Mouse (Mus musculus) limb, embryonic 15.5 days (tissue): ENCODE measurements around the gene Zdhhc13. TPM values are rescaled to one million over a fixed set of nuclear protein-coding genes. Genes with fewer than 3 reads are reported as not detected.
A peak's percentile ranks its signal among the peaks of the same experiment; 100 is the strongest.

Experiments used
- ATAC-seq: fragments of 200-750 bp; cut with Nextera tagmentation; 2 replicates; pipeline ENCODE4 v1.8.0; 2017; ENCODE audit warnings: low read depth, moderate TSS enrichment; ENCODE audit not compliant: insufficient number of reproducible peaks, low FRiP score, low TSS enrichment
- H3K27ac ChIP-seq: fragments of 300-500 bp; sonication (generic); 2 replicates; pipeline ENCODE4 v1.5.1; 2015; ENCODE audit warnings: moderate library complexity, mild to moderate bottlenecking, inconsistent platforms
- H3K27me3 ChIP-seq: fragments of 300-500 bp; sonication (generic); 2 replicates; pipeline ENCODE4 v1.6.1; 2015; ENCODE audit warnings: inconsistent platforms
- H3K36me3 ChIP-seq: fragments of 300-500 bp; sonication (generic); 2 replicates; pipeline ENCODE4 v1.6.1; 2015; ENCODE audit warnings: inconsistent platforms
- H3K4me1 ChIP-seq: fragments of 300-500 bp; sonication (generic); 2 replicates; pipeline ENCODE4 v1.6.1; 2015; ENCODE audit warnings: inconsistent platforms
- H3K4me2 ChIP-seq: fragments of 300-500 bp; sonication (generic); 2 replicates; pipeline ENCODE4 v1.6.1; 2015; ENCODE audit warnings: mild to moderate bottlenecking, inconsistent platforms
- H3K4me3 ChIP-seq: fragments of 300-500 bp; sonication (generic); 2 replicates; pipeline ENCODE4 v1.5.1; 2015; ENCODE audit warnings: mild to moderate bottlenecking, inconsistent platforms
- H3K9ac ChIP-seq: fragments of 300-500 bp; sonication (generic); 2 replicates; pipeline ENCODE4 v1.6.1; 2015; ENCODE audit warnings: inconsistent platforms
- H3K9me3 ChIP-seq: fragments of 300-500 bp; sonication (generic); 2 replicates; pipeline ENCODE4 v1.6.1; 2016; ENCODE audit warnings: inconsistent platforms
- WGBS: fragments of 180-500 bp; shearing (Covaris S2); methylation state at CpG from one replicate; pipeline ENCODE4 v1.1.7; 2015; 5-methylcytosine and 5-hydroxymethylcytosine counted together
- polyA plus RNA-seq: library from polyadenylated mRNA; unstranded; fragments of >200 nt; fragmentation: Nextera tagmentation; extraction: Ambion mirVana; gene quantifications from 2 replicates; pipeline ENCODE4 v1.2.1, GENCODE M21; 2015

The Zdhhc13 gene
- polyA plus RNA-seq, 1 experiment from 2014 or later = 29.1 TPM

DNA sequence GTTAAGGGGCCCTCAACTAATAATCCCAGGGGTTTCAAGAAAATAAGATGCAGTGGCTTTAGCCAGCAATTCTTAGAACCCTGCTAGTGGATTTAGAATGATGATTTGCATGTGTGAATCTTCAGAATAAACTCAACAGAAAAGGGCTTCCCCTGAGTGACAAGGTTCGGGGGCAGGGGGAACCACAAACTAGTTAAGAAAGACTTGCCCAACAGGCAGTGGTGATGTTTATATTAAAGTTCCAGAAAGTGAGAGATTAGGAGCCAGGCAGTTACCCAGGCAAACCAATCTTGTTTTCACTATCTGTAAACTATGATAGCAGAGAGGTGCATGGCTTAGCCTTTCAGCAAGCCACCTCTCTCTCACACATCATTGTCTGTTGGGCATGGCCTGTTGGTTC lies 43.9 kb downstream of the Zdhhc13 start:
- 72% methylated on average over 1 of the region's 1 CpGs for WGBS
- ATAC-seq = no peak

DNA sequence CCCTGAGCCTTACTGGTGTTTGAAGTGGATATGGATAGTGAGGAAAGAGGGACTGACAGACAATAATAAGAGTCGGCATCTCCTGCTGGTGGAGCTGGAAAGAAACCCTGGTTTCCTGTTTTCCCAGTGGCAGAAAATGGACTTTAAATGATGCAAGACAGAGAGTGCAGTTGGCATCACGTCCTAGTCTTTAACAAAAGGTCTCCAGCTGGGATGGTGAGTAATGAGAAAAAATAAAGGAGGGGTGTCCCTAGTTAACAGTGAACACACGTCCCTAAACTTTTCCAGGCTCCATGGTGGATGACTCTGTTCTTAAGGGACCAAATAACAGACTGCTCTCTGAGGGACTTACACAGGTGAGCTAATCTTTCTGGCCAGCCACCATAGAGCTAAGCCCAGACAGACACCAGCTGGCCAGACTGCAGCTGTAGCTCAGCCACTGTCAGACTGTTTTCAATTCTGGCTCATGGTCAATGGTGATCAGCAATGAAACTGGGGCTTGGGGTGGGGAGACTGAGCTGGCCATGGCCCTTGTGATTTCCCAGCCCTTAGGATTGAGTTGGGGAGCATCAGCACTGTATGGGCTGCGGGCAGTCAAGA lies 45.7 kb downstream of the Zdhhc13 start:
- 55% methylated on average over 4 of the region's 4 CpGs for WGBS
- Histone ChIP-seq H3K27me3 (no peaks in the 10 kb centered on the region), H3K36me3 (no peaks in the 10 kb centered on the region), H3K4me3 (no peak overlapping the region), H3K9me3 (no peaks in the 10 kb centered on the region), H3K27ac (no peak overlapping the region), H3K9ac (no peak overlapping the region), H3K4me1 (0 out of 2 replicates have a peak, but pooled peaks cover 3% of the 10 kb centered on the region), H3K4me2 (no peak overlapping the region)
- no peak for ATAC-seq

More for the DNA sequence above, 43.9 kb downstream of the Zdhhc13 start:
- H3K9ac ChIP-seq = no peak overlapping the region
- H3K9me3 ChIP-seq = no peaks in the 10 kb centered on the region
- no peak overlapping the region for H3K4me2 ChIP-seq
- H3K36me3 ChIP-seq = 0 out of 2 replicates have a peak, but pooled peaks cover 5% of the 10 kb centered on the region
- no peaks in the 10 kb centered on the region for H3K27me3 ChIP-seq
- H3K4me3 ChIP-seq = no peak overlapping the region
- H3K27ac ChIP-seq = peak overlapping the region; percentile 34; the same call in 1 of the 2 replicates
- 0 out of 2 replicates have a peak, but pooled peaks cover 3% of the 10 kb centered on the region for H3K4me1 ChIP-seq

- no peaks in the 10 kb centered on the region for H3K9me3 ChIP-seq
- WGBS = 75% methylated on average over 12 of the region's 12 CpGs
- H3K9ac ChIP-seq = no peak overlapping the region
- H3K4me1 ChIP-seq = 0 out of 2 replicates have a peak, but pooled peaks cover 3% of the 10 kb centered on the region
- no peak overlapping the region for H3K27ac ChIP-seq
- H3K4me2 ChIP-seq = no peak overlapping the region
- no peak for ATAC-seq
- no peaks in the 10 kb centered on the region for H3K36me3 ChIP-seq
- H3K4me3 ChIP-seq = no peak overlapping the region
- H3K27me3 ChIP-seq = no peaks in the 10 kb centered on the region
These were observed 46.3 kb downstream of the Zdhhc13 start for GRCm38 (mm10) chr7:48834989-48835626.

DNA sequence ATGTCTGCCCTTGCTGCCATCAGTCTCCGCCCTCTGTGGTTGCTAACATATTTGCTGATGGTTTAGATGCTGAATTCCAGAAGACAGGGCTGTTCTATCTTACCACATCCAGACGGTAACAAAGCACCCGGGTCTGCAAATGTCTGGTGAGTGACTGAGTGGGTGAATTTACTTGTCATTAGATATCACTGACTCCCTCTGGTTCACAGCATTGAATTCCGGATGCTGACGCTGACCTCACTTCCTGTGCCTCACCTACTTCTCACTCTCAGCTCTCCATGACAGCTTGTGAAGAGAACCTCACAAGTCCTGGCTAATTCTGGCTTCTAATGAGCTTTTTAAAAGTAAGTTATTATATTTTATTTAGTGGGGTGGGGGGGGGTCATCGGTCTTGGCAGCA lies 48.1 kb downstream of the Zdhhc13 start:
- H3K27ac ChIP-seq = no peak overlapping the region
- no peak overlapping the region for H3K4me2 ChIP-seq
- H3K4me3 ChIP-seq = no peak overlapping the region
- 59% methylated on average over 6 of the region's 6 CpGs for WGBS
- H3K9ac ChIP-seq = no peak overlapping the region
- H3K9me3 ChIP-seq = no peaks in the 10 kb centered on the region
- no peaks in the 10 kb centered on the region for H3K36me3 ChIP-seq
- H3K4me1 ChIP-seq = no peaks in the 10 kb centered on the region
- no peak for ATAC-seq
- no peaks in the 10 kb centered on the region for H3K27me3 ChIP-seq

- ATAC-seq = no peak
- H3K36me3 ChIP-seq = no peaks in the 10 kb centered on the region
- no peaks in the 10 kb centered on the region for H3K27me3 ChIP-seq
- no peak overlapping the region for H3K27ac ChIP-seq
- no peak overlapping the region for H3K9ac ChIP-seq
- H3K4me2 ChIP-seq = no peak overlapping the region
- H3K4me1 ChIP-seq = no peaks in the 10 kb centered on the region
- H3K4me3 ChIP-seq = no peak overlapping the region
- 72% methylated on average over 2 of the region's 2 CpGs for WGBS
- H3K9me3 ChIP-seq = no peaks in the 10 kb centered on the region
These were observed 49.6 kb downstream of the Zdhhc13 start for GRCm38 (mm10) chr7:48838434-48838833.

DNA sequence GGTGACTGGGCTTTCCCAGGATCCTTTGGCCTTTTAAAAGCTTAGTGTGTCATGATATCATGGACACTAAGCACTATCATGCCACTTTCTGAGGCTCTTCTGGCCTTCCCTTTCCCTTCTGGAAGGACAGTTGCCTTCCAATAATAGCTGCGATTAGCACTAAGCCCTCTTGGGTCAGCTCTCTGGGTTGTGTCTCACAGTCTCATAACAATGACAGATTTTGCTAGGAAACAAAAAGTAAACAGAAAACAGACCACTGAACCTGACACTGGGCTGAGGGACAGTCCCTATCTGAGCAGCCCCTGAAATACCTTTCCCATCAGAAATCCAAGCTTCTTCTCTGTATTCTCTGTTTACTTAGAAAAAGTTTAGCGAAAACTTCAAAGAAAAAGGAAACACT lies 51.7 kb downstream of the Zdhhc13 start:
- Histone ChIP-seq H3K27ac (no peak overlapping the region), H3K4me1 (peaks cover 8% of the 10 kb centered on the region; the same call in 1 of the 2 replicates)
- 82% methylated on average over 2 of the region's 2 CpGs for WGBS

DNA sequence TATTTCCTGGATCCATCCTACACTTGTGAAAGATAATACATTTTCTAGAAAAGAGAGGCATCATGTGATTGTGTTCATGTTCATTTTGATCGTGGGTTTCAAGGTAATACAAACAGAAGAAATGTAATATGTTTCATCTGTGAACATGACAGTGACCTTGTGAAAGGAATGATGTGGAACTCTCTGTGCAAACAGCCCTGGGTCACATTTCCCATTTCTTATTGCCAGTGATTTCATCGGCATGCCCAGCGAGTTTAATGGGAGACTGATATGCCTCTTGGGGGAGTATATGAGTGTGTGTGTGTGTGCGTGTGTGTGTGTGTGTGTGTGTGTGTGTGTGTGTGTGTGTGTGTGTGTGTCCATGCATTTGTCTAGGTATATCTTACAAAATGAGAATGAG lies 52.7 kb downstream of the Zdhhc13 start:
- Histone ChIP-seq H3K27me3 (no peaks in the 10 kb centered on the region), H3K4me1 (peaks cover 8% of the 10 kb centered on the region; the same call in 1 of the 2 replicates), H3K4me2 (no peak overlapping the region), H3K27ac (no peak overlapping the region), H3K9ac (no peak overlapping the region), H3K36me3 (no peaks in the 10 kb centered on the region), H3K9me3 (no peaks in the 10 kb centered on the region), H3K4me3 (no peak overlapping the region)
- WGBS = 60% methylated on average over 4 of the region's 4 CpGs
- ATAC-seq = no peak

More for the DNA sequence above, 51.7 kb downstream of the Zdhhc13 start:
- Histone ChIP-seq H3K4me2 (no peak overlapping the region), H3K4me3 (no peak overlapping the region), H3K36me3 (no peaks in the 10 kb centered on the region), H3K9ac (no peak overlapping the region), H3K9me3 (no peaks in the 10 kb centered on the region), H3K27me3 (no peaks in the 10 kb centered on the region)
- no peak for ATAC-seq

DNA sequence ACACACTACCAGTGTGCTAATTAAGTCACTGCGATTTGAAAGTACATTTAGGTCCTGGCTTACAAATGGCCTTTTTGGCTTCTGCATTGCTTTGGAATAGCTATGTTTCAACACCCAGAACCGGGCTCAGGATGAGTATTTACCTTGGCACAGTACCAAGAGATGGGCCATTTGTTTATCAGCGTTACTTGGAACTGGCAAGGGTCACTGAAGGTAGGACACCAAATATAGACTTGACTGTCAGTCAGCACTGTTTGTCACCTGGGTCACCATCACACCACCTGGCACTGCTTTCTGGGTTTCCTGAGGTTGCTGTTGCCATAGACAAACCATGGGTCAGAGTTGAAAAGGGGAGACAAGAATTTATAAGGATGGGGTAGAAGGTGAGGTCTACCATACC lies 53.5 kb downstream of the Zdhhc13 start:
- no peak for ATAC-seq
- Histone ChIP-seq H3K4me3 (no peak overlapping the region), H3K27me3 (no peaks in the 10 kb centered on the region), H3K36me3 (no peaks in the 10 kb centered on the region), H3K4me2 (no peak overlapping the region), H3K27ac (no peak overlapping the region), H3K4me1 (peaks cover 8% of the 10 kb centered on the region; the same call in 1 of the 2 replicates), H3K9ac (no peak overlapping the region), H3K9me3 (no peaks in the 10 kb centered on the region)
- 74% methylated on average over 3 of the region's 3 CpGs for WGBS

GRCm38 (mm10) chr7:48843541-48843940 lies 54.7 kb downstream of the Zdhhc13 start:
- no peak overlapping the region for H3K4me2 ChIP-seq
- ATAC-seq = no peak
- WGBS = 87% methylated on average over 5 of the region's 5 CpGs
- H3K9ac ChIP-seq = no peak overlapping the region
- H3K27ac ChIP-seq = no peak overlapping the region
- H3K4me1 ChIP-seq = peaks cover 8% of the 10 kb centered on the region; the same call in 1 of the 2 replicates
- no peaks in the 10 kb centered on the region for H3K27me3 ChIP-seq
- H3K36me3 ChIP-seq = no peaks in the 10 kb centered on the region
- H3K4me3 ChIP-seq = no peak overlapping the region
- H3K9me3 ChIP-seq = no peaks in the 10 kb centered on the region

DNA sequence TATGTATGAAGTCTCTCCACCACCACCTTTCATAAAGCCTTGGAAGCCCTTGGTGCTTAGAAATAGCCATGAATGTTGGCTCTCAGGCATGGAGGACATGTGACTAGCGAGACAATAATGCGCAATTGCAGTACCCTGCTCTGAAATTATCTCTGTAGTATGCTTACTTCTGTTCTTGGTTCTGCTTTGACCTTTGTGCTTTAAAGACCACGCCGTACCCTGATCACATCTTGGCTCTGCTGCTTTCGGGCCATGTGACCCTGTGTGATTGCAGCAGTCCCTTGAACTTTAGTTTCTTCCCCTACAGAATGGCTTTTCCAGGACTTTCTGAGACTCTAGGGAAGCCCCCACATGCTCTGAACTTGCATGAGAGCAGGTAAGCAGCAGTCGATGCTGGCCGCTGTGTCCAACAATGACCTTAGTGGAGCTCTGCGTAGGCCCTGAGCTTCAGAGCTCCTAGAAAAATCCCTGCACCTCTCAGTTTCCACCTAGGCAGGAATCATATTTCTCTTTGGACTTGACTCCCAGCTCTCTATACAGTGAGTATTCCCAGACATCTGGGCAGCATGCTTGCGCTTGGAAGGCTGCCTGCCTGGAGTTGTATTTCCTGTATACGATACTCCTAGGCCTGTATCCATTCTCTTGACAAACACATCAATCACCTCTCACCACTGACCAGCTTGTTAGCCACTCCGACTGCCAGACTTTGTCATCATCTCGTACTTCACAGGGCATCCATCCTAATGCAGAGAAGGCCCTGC lies 56.6 kb downstream of the Zdhhc13 start:
- WGBS = 57% methylated on average over 12 of the region's 12 CpGs
- Histone ChIP-seq H3K4me2 (no peak overlapping the region), H3K9me3 (no peaks in the 10 kb centered on the region), H3K36me3 (no peaks in the 10 kb centered on the region), H3K4me3 (no peak overlapping the region), H3K27me3 (no peaks in the 10 kb centered on the region), H3K27ac (no peak overlapping the region), H3K9ac (no peak overlapping the region), H3K4me1 (peaks cover 8% of the 10 kb centered on the region; the same call in 1 of the 2 replicates)
- ATAC-seq = peak; percentile 71; the same call in 1 of the 2 replicates

- H3K27me3 ChIP-seq = no peaks in the 10 kb centered on the region
- H3K4me1 ChIP-seq = peaks cover 8% of the 10 kb centered on the region; the same call in 1 of the 2 replicates
- H3K9ac ChIP-seq = no peak overlapping the region
- no peaks in the 10 kb centered on the region for H3K36me3 ChIP-seq
- H3K9me3 ChIP-seq = no peaks in the 10 kb centered on the region
- no peak overlapping the region for H3K4me3 ChIP-seq
- WGBS = 55% methylated on average over 6 of the region's 6 CpGs
- ATAC-seq = no peak
- H3K27ac ChIP-seq = no peak overlapping the region
- no peak overlapping the region for H3K4me2 ChIP-seq
These were observed 58.0 kb downstream of the Zdhhc13 start for GRCm38 (mm10) chr7:48846755-48847154.
